ENCODE assay signal across 9 mouse cellular contexts in genomic region chr13:64438863-64439452, GRCm38 (mm10). TPM values are rescaled to one million over a fixed set of nuclear protein-coding genes. Genes with fewer than 3 reads are reported as not detected.
DNase-seq lines count a peak whose midpoint lies in the region; ATAC-seq and TF ChIP-seq lines count a peak whose summit lies in the region.
"Had no signal": no experiment of that assay in that cellular context is flagged by ENCODE, and none has a peak within 500 bp of the region (broad histone marks: within the 10 kb centered on the region; RNA-seq: fewer than 3 reads in every experiment).

No protein-coding gene starts in this region.

- no peak for TF ChIP-seq EP300 in lung, postnatal 0 days (IDR thresholded peaks at IDR 0.05)

- H3K9me3 ChIP-seq in forebrain, postnatal 0 days (ENCODE audit: low read length) = no peaks in the 10 kb centered on the region
- H3K9me3 ChIP-seq in hindbrain, embryonic 11.5 days (ENCODE audit: control insufficient read depth, low read length) = no peaks in the 10 kb centered on the region
- H3K9me3 ChIP-seq in lung, postnatal 0 days (ENCODE audit: low read length) = no peaks in the 10 kb centered on the region
- H3K9me3 ChIP-seq: heart, embryonic 15.5 days had no signal

- ATAC-seq in forebrain, postnatal 0 days = peak; percentile 61
- peak; percentile 63 for ATAC-seq in hindbrain, embryonic 11.5 days (ENCODE audit: low FRiP score)
- ATAC-seq in lung, postnatal 0 days = peak; percentile 80

- no peaks in the 10 kb centered on the region for H3K4me1 ChIP-seq in forebrain, postnatal 0 days (ENCODE audit: insufficient read depth)
- H3K4me1 ChIP-seq in hindbrain, embryonic 11.5 days (replicated peaks; ENCODE audit: control insufficient read depth, insufficient read depth, low read length) = no peaks in the 10 kb centered on the region; the same call in 1 of the 2 replicates
- no peaks in the 10 kb centered on the region for H3K4me1 ChIP-seq in lung, postnatal 0 days (ENCODE audit: insufficient read depth, low read depth, low read length)

- H3K27me3 ChIP-seq in forebrain, postnatal 0 days (ENCODE audit: insufficient read depth, low read length) = no peaks in the 10 kb centered on the region
- H3K27me3 ChIP-seq in hindbrain, embryonic 11.5 days (ENCODE audit: control insufficient read depth, insufficient read depth, low read length) = no peaks in the 10 kb centered on the region
- H3K27me3 ChIP-seq in lung, postnatal 0 days (replicated peaks; ENCODE audit: insufficient read depth, low read length) = no peaks in the 10 kb centered on the region
- H3K27me3 ChIP-seq: heart, embryonic 15.5 days had no signal

- H3K4me2 ChIP-seq in forebrain, postnatal 0 days (ENCODE audit: low read depth) = no peak overlapping the region
- no peak overlapping the region for H3K4me2 ChIP-seq in hindbrain, embryonic 11.5 days (replicated peaks; ENCODE audit: low read depth, low read length)
- no peak overlapping the region for H3K4me2 ChIP-seq in lung, postnatal 0 days (replicated peaks; ENCODE audit: low read depth, low read length)
- H3K4me2 ChIP-seq: heart, embryonic 15.5 days had no signal

- H3K36me3 ChIP-seq in forebrain, postnatal 0 days (ENCODE audit: insufficient read depth) = peaks cover 17% of the 10 kb centered on the region
- no peaks in the 10 kb centered on the region for H3K36me3 ChIP-seq in hindbrain, embryonic 11.5 days (ENCODE audit: control insufficient read depth, insufficient read depth, low read length)
- no peaks in the 10 kb centered on the region for H3K36me3 ChIP-seq in lung, postnatal 0 days (ENCODE audit: insufficient read depth, low read length)
- H3K36me3 ChIP-seq: heart, embryonic 15.5 days had no signal

- no peak overlapping the region for H3K27ac ChIP-seq in forebrain, postnatal 0 days (ENCODE audit: low read depth, low read length)
- no peak overlapping the region for H3K27ac ChIP-seq in hindbrain, embryonic 11.5 days (ENCODE audit: low read depth, low read length)
- H3K27ac ChIP-seq in lung, postnatal 0 days (ENCODE audit: low read length) = no peak overlapping the region
- H3K27ac ChIP-seq: heart, embryonic 15.5 days had no signal

- DNase-seq in MN1 (ENCODE audit: low spot score) = peak; percentile 66
- peak; percentile 64 for DNase-seq in cerebellum, adult 11-12 months
- peak; percentile 79 for DNase-seq in forebrain, postnatal 0 days
- peak; percentile 80 for DNase-seq in hindbrain, embryonic 11.5 days (ENCODE audit: low spot score)
- DNase-seq in layer of hippocampus, adult 9-11 months = peak; percentile 57
- DNase-seq in lung, postnatal 0 days (ENCODE audit: low spot score) = peak; percentile 88
- DNase-seq in ovary, postnatal 36 days (ENCODE audit: low spot score) = peak; percentile 49
- peak; percentile 80 for DNase-seq in thymus, postnatal 25 days

- H3K4me3 ChIP-seq in forebrain, postnatal 0 days (ENCODE audit: low read depth, low read length) = no peak overlapping the region
- no peak overlapping the region for H3K4me3 ChIP-seq in hindbrain, embryonic 11.5 days (ENCODE audit: low read depth, low read length)
- H3K4me3 ChIP-seq in lung, postnatal 0 days (ENCODE audit: low read depth, low read length) = no peak overlapping the region
- H3K4me3 ChIP-seq: heart, embryonic 15.5 days had no signal

- peak; percentile 90 for TF ChIP-seq CTCF in forebrain, postnatal 0 days (IDR thresholded peaks at IDR 0.05; ENCODE audit: low read depth)
- peak; percentile 95 for TF ChIP-seq CTCF in lung, postnatal 0 days (IDR thresholded peaks at IDR 0.05)

- 56% methylated on average over 9 of the region's 9 CpGs for WGBS in forebrain, postnatal 0 days
- WGBS in hindbrain, embryonic 11.5 days = 56% methylated on average over 9 of the region's 9 CpGs
- 53% methylated on average over 9 of the region's 9 CpGs for WGBS in lung, postnatal 0 days

- no peak overlapping the region for H3K9ac ChIP-seq in forebrain, postnatal 0 days
- H3K9ac ChIP-seq in hindbrain, embryonic 11.5 days (ENCODE audit: low read depth, low read length) = no peak overlapping the region
- no peak overlapping the region for H3K9ac ChIP-seq in lung, postnatal 0 days (replicated peaks; ENCODE audit: low read depth)
- H3K9ac ChIP-seq: heart, embryonic 15.5 days had no signal

RNA-seq across cellular contexts. Expression of gene Cdk20, which starts 6.8 kb away (rescaled TPM):
- 29.2 and 38.5 TPM in 2 replicates for total RNA-seq in forebrain, postnatal 0 days (2014; rRNA removed)
- 21.6 and 26.4 TPM in 2 replicates for polyA plus RNA-seq in forebrain, postnatal 0 days (2015; fragmentation: Nextera tagmentation; extraction: Ambion mirVana)
- polyA plus RNA-seq in hindbrain, embryonic 11.5 days (2014; fragmentation: Nextera tagmentation; extraction: Ambion mirVana) = 7.3 and 7.4 TPM in 2 replicates
- 7.5 TPM in 2 replicates for polyA plus RNA-seq in lung, postnatal 0 days (2015; fragmentation: Nextera tagmentation; extraction: Ambion mirVana)

RNA-seq across cellular contexts. Expression of gene Fam240b, which starts 58.6 kb away (rescaled TPM):
- not detected in 2 replicates for total RNA-seq in forebrain, postnatal 0 days (2014; rRNA removed)
- not detected in 2 replicates for polyA plus RNA-seq in forebrain, postnatal 0 days (2015; fragmentation: Nextera tagmentation; extraction: Ambion mirVana)
- polyA plus RNA-seq in hindbrain, embryonic 11.5 days (2014; fragmentation: Nextera tagmentation; extraction: Ambion mirVana) = not detected in 2 replicates
- not detected in 2 replicates for polyA plus RNA-seq in lung, postnatal 0 days (2015; fragmentation: Nextera tagmentation; extraction: Ambion mirVana)
- polyA plus RNA-seq: heart, embryonic 15.5 days had no signal
